Mouse (Mus musculus): ENCODE data around the gene Lrrc75b.
"Not testable (repeated sequence)": the region's sequence is repeated elsewhere in the genome, so short reads cannot be mapped to it uniquely, and the experiment has no call there.

Gene Lrrc75b

DNA sequence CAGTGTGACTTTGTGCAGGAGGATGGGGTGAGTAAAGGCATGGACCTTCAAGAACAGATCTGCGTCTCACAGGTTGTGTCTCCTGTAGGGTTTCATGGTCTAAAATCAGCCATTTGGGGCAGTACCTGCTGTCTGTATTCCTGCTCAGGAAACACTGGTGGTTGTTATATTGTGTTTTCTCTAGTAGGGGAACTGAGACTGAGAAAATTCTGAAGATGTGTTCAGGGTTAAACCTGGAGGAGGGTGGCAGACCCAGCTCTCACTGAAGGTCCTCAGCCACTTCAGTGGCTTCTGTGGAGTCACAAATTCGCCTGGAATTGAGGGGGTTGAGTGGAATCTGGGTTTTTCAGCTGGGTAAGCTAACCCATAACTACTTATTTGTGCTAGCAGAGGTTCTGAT is 29.8 kb downstream of the Lrrc75b start:
- DNase-seq = no peak

DNA sequence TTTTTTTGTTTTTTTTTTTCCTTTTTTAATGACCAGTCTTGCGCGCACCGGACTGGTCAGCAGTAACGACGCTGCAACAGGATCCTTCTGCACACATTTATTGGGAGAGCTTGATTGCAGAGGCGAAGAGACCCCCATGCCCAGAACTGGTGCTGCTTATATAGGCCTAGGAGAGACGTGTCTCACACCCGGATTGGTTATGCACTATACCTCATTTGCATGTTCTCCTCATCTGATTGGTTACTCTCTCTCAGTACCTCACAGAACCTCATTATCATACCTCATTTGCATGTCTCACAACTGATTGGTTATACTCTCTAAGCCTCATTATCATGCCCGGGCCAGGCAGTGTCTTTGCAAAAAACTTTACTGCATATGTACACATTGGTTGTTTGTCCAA is 34.7 kb downstream of the Lrrc75b start:
- DNase-seq = not testable (repeated sequence)

DNA sequence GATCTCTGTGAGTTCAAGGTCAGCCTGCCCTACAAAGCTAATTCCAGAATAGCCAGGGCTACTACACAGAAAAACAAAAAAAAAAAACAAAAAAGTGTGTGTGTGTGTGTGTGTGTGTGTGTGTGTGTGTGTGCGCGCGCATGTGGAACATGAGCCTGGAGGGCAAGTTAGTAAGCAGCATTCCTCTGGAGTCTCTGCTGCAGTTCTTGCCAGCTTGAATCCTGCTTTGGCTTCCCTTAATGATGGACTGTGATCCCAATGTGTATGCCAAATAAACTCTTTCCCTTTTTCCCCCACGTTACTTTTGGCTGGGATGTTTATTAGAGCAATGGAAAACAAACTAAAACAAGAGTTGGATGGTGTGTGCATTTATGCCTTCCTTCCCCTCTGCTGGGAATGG is 38.5 kb downstream of the Lrrc75b start:
- DNase-seq = no peak

DNA sequence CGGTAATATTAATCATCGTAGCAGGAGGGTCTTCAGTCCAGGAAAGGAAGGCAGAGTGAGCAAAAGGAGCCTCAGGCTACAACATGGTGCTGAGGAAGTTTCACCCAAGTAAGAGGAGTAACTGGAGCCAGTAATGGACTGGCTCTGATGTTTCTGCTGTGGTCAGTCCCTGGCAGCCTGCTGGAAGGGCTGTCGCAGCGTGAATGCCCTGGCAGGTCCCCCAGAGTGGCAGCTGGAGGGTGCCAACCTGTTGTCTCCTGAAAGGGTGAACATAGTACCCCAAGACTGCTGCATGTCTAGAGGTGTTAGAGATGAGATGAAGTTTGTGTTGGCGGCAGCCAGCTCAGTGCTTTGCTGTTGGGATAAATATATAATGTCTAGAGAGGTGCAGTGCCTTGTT is 39.5 kb downstream of the Lrrc75b start:
- DNase-seq = no peak

DNA sequence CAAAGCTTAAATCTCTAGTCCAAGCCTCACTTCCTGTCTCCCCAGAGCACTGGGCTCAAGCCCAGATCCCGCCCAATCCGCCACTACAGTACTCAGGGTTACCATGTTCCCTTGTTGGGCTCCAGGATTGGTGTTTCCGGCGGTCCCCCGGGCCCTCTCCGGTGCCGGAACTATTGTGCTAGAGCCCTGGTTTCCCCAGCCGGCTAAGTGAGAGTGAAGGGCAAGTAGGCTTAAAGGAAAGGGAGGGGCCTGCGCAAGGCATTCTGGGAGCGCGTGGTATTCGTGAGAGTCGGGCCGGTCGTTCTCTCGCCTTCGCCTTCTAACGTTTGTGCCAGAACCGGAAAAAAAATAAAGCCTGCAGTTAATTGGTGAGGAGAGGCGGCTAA is 42.4 kb downstream of the Lrrc75b start, which contains the start of gene Gucd1:
Gene Gucd1, minus strand, starts transcription at position 215 of the 386 bp plus-strand sequence.
- peak; percentile 97 to 99 for DNase-seq

DNA sequence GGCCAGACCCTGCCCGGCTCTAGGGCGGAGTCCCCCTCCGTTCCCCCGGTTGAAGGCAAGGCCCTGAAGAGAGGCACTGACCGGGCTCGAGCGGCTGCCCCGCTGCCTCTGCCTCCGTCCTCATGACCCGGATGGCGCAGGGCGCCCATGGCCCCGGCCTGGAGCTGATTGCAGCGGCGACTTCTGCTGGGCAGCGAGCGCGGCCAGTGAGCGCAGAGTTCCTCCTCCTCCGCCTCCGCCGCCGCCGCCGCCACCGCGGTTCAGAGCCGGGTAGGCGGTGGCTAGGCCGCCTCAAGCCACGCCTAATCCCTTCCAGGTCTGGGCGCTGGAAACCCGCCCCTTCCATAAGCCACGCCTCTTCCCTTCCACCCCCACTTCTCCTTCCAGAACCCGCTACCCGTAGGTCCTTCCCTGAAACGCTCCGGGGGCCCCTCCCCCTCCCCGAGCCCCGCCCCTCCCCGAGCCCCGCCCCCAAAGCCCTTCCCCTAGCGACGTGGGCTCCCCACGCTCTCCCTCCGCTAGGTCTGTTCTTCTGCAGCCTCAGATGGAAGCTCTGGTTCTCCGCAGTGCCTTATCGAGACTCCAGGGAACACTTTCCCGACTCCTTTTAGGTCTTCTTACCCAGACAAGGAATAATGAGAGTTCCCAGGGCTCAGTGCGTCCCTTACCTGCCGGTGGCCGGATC is 42.9 kb downstream of the Lrrc75b start, which contains the start of gene Snrpd3:
Gene Snrpd3, plus strand, starts transcription at position 479 of the 685 bp plus-strand sequence.
- peak; percentile 89 to 94 for DNase-seq

DNA sequence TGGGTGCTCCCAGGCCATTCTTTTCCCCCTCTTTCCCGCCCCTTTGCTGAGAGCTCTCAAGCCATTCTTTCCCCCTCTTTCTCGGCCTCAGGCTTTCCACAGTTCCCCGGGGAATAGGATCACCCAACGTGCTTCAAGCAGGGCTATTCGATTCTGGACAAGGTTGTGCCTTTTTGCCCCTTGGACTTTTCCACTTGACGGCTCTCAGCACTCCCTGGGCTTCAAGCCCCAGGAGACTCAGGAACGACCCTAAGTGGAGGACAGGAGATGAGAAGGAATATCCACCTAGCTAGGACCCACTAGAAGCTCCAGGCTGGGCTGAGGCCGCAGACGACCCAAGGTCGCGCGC is 43.4 kb downstream of the Lrrc75b start:
- DNase-seq = no peak

DNA sequence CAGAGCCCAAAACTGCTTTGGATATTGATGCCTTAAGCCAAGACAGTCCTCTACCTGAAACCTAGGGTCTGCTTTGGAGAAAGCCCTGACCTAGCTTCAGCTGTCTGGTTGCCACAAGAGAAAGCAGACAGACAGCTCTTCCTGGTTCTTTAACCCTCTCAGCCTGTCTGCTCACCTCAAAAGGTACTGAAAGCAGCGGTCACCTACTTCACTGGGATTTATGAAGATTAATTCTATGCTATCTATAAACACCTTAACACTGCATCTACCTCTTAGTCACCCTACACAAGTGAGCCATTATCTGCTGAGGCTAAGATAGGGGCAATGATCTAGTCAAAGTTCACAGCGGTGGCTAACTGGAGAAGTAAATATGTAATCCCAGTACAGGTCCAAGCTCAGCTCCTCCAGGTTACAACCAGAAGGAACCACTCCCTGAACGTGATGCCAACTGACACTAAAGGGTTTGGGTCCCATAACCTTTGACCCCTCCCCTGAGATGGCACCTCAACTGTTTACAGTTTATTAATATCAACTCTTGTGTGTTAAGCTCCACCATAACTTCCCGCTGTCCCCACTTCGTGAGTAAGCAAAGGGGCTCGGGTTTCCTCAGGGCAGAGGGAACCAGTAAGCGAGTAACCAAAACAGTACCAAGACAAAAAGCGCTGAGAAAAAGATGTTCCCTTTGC is 43.9 kb downstream of the Lrrc75b start:
- no peak for DNase-seq

DNA sequence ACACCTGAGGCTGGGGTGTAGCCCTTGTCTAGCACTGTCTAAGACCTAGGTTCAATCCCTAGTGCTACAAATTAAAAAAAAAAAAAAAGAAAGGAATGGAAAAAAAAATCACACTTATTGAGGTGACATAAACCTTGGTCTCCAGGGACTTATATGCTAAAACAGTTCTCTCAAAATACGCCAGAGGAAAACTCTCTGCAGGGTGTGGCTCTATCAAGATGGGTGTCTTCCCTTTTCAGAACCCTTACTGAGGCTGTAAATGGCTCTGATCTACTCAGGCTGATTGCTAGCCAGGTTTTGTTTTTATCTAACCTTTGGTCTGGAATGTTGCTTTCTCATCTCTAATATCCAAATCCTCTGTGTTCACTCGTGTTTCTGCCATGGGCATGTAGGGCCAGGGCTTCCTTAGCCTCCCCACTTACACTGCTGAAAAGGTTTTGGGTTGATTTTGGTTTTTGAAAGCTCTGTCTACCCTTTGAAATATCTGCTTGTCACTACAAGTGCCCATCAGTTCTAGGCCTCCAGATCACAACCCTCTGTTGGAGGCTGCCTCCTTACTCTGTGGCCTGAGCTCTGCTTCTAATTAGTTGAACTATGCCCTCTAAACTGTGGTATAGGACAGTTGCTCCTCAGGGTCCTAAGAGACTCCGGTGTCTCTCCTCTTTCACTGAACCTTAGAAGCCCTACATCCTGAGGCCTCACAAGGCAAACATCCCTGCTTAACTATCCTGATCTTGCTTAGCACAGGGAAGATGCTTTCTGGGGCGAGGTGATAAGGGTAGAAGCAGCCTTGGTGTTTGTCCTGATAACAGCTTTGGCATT is 44.7 kb downstream of the Lrrc75b start:
- no peak for DNase-seq

DNA sequence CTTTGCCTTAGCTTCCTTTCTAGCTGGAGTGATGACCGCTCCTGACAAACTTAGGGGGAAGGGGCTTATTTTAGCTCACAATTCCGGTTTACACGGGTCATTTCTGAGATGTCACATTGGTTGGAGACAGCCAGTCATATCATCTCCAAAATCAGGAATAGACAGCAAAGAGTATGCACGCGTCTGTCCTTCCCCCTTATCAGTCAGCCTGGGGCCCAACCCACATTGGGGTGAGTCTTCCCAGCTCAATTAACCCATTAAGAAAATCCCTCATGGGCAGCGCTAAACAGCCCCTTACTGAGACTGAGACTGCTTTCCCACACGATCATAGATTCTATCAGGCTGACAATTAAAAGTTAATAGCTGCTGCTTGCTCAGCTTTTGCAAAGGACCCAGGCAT is 45.8 kb downstream of the Lrrc75b start:
- DNase-seq = no peak

DNA sequence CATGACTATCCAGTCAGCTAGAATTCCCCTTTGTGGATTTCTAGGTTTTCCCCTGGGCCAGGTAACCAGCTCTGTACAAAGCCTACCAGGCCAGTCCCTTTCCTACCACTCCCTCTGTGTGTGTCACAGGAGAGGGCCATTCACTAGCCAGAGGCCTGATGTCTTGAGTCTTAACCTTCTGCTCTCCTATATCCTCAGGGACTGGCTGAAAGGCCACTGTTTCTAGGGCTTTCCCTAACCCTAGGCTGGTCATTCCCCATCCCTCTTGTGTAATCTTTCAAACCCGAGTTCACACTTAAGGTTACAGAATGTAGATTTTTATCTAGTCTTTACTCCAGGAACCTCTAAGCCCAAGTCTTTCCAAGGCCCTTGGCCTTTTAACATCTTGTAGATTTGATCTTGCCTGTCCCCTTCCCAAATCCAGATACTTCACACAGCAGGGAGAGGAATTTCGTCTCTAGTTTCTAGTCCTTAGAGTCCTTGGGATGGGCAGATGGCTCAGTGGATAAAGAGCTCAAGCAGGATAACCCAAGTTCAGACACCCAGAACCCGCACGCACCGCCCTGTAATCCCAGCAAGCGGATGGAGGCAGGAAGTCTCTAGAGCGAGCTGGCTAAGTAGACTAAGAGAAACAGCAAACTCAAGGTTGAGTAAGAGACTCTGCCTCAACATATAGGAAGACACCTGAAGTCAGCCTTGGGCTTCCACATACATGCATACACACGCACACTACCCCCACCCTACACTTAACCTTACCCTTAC is 46.6 kb downstream of the Lrrc75b start:
- no peak for DNase-seq

DNA sequence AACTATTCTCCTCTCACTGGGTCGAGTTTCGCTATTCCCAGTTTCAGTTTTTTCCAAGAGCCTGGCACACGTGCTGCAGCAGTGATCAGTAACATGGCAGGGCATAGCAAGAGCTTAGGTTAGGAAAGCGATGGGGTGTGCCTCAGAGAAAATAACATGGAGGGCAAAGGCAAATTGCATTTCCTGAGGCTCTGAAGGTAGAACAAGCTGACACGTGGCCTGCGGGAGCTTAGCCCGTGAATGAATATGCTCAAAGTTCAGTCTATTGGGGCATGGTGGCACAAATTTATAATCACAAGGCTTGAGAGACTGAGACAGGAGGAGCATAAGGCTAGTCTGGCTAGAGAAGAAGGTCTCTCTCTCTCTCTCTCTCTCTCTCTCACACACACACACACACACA is 47.3 kb downstream of the Lrrc75b start:
- no peak for DNase-seq

DNA sequence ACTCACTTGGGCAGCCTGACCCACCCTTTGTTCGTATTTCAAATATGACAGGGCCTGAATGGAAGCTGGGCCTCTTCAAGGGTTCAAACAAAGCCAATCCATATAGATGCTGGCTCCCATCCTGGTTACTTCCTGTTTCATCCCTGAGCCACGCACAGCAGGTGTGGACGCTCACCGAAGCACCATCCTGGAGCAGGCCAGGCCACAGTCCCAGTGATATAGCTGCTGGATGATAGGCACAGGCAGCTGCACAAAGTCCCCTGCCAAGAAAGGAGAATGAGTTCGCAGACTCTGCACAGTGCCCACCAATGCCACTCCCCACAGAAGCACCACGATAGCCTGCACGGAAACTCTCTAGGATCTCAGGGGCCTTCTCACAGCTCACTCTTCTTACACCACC is 48.2 kb downstream of the Lrrc75b start:
- no peak for DNase-seq

DNA sequence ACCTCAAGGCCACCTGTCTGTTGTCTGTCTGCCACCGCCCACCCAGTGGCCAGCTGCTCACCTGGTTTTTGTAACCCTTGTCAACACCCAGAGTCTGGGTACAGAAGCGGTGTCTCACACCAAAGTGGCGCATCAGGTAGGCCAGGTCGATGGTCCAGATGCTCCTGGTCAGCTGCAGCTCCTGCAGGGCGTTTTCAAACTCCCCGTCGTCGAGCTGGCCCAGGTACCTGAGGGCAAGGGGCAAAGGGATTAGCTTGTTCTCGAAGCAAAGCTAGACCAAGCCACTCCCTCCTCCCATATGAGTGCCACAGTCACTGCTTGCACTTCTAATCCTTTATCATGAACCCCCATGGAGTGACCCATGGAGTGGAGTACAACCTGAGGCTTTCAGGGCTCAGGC is 49.1 kb downstream of the Lrrc75b start:
- DNase-seq = peak in 1 of 2 experiments; percentile 37

DNA sequence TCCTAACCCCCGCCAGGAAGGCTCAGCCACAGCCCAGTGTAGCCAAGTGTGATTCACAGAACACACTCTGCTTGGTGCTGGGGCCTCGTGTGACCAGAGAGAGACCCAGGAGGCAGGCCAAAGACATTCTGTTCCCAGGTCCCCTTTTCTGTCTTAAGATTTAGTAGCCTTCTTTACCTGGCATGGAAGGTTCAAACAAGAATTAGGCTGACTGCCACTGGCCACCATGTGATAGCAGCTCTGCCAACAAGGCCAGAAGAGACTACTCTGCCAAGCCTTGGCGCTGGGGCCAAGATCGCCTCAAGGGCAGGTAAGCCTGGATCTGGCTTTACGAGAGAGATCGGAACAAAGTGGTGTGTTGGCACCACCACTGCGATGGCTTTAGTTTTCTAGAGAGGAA is 49.7 kb downstream of the Lrrc75b start:
- DNase-seq = peak; percentile 79 to 86

DNA sequence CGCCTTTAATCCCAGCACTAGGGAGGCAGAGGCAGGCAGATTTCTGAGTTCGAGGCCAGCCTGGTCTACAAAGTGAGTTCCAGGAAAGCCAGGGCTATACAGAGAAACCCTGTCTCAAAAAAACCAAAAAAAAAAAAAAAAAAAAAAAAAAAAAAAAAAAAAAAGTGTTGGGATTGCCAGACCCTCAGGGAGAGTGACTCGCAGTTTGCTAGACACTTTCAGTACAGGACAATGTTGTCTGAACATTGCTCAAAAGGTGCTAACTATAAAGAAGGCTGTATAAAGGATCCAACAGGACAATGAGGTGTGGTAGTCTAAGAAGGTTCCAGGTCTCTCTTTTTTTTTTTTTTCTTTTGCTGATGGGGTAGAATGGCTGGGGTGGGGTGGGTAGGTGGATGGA is 54.2 kb downstream of the Lrrc75b start:
- DNase-seq = not testable (repeated sequence)

DNA sequence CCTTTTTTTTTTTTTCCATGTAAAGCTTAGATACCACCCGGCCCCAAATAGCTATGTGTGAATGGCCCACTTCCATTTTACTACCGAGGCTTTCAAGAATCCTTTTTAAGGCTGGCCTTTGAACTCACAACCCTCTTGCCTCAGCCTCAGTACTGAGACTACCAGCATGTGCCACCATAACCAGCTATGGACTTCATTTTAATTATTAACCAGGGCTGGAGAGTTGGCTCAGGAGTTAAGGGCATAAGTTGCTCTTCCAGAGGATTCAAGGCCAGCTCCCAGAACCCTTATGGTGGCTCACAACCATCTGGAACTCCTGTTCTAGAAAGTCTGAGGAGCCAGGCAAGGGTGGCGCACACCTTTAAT is 55.0 kb downstream of the Lrrc75b start:
- no peak for DNase-seq

DNA sequence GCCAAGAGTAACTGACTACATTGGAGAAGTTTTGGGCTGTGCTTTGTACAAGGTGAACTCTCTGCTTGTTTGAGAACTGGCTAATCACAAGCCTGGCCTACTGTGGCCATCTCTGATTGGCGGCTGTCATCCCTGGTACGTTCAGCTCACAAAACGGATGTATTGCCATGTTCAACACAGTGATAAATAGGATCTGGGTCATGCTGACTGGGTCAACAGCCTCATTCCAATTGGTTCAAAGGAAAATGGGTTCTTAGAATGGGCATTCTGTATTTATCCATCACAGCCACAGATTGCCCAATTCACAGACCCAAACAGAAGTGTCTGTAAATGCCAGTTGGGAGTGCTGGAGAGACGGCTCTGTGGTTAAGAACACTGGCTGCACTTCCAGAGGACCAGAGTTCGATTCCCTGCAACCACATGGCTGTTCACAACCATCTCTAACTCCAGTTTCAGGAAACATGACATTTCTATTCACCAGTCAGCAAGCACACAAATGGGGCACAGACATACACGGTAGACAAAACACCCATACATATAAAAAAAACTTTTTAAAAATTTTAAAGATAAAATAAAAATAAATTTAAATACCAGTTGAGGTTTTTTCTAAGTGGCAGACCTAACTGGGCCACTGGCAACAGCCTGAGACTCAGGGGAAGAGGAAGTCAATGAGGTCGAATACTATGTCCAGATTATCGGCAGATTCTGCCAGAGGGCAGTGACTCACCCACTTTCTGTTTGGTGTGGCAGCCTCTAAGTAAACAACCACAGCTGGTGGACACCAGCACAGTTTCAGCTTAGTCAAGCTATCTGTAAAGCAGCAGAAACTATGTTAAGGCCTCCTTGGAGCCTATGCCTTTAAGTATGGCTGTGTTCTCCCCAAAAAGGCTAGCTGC is 55.6 kb downstream of the Lrrc75b start:
- DNase-seq = no peak

DNA sequence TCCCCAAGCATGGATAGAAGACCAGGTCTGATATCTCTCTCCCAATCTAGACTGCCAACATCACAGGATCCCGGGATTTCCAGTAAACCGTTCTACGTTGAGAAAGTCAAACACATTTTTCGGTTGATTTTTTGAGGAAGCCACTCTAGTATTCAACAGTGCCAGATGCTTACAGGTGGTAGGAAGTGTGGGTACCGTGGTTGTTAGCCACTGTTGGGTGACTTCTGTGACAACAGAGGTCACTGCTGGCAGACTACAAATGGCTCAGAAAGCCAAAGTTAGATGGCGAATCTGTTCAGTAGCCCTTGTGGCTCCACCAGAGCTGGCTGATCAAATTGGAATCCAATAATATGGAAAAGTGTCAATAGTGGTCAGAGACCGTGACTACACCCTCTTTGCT is 56.4 kb downstream of the Lrrc75b start:
- DNase-seq = no peak

DNA sequence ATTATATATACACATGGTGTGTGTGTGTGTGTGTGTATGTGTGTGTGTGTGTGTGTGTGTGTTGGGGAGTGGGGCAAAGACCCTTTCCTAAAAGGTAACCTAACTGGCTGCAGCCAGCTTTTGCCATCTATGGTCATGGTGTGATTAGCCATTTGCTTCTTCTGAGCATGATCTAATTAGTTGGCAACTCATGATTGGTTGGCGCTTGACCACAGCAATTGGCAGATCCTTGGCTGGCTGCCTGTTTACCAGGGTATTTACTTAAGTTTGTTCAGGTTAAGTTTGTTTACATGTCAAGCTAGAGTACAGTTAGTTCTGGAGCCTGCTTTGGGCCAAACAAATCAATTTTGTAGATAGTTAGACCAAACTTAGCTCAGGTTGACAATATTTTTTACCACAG is 58.5 kb downstream of the Lrrc75b start:
- DNase-seq = no peak

DNA sequence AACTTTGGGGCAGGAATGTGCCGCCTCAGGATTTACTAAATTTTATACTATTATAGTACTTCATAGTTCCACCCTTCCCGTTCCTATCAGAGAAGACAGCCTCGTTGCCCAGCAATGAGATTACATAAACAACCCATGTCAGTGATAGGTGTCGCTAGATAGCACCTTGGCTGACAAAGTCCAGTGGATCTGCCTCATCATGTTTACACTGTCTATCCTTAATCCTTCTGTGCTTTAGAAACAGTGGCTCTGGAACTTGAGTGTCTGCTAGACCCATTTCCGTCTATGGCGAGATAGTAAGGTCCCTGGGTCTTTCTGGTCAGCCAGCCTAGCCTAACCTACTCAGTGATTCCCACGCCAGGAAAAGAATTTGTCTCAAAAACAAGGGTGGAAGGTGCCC is 59.8 kb downstream of the Lrrc75b start:
- DNase-seq = no peak
